Mouse (Mus musculus) large intestine, adult 2 months (tissue): ENCODE data around the gene Layn. TPM values are rescaled to one million over a fixed set of nuclear protein-coding genes. Genes with fewer than 3 reads are reported as not detected.
A peak's percentile ranks its signal among the peaks of the same experiment; 100 is the strongest.

Source experiments
- DNase-seq: peaks from one replicate; pipeline ENCODE4 v3.0.0-alpha.2; 2012; ENCODE audit warnings: low read depth, low spot score
- WGBS: fragments of 180-500 bp; shearing (Covaris S2); methylation state at CpG from one replicate; pipeline ENCODE4 v1.1.7; 2018; 5-methylcytosine and 5-hydroxymethylcytosine counted together
- polyA plus RNA-seq: library from polyadenylated mRNA; depleted of rRNA; stranded (reverse); fragments of >200 nt; gene quantifications from 2 replicates; pipeline ENCODE4 v1.2.3, GENCODE M21; 2012

Layn gene
- polyA plus RNA-seq, 1 experiment = 0.31 TPM

DNA sequence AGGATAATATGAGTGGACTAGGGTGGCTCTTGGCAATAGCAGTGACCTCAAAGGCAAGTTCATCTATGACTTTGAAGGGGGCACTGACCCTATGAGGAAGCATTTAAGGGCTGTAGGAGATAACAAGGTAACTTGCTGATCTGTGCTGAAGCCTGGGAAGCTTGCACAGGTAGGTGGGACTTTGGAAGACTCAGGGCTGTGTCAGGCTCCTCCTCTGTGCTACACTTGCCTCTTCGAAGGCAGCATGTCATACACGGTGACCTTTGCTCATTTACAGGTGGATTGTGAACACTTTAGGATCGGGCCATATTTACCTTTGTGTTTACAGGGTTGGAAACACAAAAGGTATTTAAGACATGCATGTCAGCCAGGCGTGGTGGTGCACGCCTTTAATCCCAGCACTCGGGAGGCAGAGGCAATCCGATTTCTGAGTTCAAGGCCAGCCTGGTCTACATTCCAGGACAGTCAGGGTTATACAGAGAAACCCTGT, 35.4 kb downstream of the Layn start:
- 38% methylated on average over 7 of the region's 7 CpGs for WGBS
- DNase-seq = peak; percentile 38

DNA sequence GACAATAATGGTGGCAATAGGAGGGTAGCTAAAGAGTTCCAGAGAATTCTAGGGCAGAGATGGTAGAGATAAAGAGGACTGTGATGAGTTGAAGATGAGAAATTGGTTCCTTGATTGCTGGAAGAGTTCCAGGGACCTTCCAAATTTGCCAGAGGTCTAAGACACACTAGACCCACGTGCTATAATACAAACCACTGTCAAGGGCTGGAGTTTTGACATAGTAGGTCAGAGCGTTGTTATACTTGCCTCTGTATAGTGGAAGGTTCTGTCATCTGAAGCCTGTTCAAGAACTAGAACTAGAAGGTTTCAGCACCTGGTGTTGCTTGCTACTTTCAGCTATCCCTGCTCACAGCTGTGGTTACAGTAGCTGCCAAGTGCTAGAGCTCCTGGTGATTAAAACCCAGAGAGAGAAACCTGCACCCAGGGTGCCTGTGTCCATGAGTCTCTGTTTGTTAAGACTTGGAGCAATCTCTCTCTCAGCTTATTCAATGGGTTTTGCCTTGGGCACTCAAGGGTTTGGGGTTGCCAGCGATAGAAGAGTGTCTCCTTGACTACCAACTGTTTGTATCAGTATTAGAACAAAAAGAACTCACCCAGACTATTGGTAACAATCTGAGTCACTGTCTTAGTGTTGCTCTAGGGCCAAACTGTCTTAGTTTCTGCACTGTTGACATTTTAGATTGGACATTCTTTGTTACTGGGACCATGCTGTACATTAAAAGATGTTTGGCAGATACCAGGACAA, 43.9 kb downstream of the Layn start:
- no peak for DNase-seq
- 76% methylated on average over 3 of the region's 3 CpGs for WGBS

DNA sequence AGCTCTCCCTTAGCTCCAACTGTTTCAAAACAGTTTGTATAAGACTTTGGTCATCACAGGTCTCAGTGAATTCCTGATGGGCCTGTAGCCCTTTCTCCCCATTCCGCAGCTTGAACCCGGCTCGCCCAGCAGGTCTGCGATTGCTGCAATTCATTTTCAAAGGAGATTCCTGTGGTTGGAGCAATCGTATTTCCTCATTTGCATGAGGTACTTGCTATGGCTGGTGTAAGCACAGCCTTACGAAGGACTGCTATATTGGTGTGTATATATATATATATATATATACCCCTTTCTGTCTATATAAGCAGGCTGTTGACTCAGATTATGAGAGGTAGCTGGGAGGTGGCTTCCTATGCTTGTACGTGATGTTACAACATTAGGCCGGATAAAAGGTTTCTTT, 44.6 kb downstream of the Layn start:
- no peak for DNase-seq
- WGBS = 65% methylated on average over 8 of the region's 8 CpGs

DNA sequence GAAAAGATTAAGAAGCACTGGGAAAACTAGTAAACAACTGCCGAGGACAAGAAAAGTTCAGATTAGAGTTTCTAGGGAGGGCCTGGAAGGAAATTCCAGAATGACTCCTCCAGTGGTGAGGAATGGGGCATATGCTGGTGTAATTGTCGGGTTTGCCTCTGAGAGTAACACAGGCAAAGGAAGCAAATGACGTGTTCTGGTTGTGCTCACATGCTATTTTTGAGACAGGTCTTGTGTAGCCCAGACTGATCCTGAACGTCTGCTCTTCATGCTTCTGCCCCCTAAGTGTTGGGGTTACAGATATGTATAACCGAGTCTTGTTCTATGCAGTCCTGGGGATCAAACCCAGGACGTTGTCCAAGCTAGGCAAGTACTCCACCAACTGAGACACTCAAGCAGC, 45.3 kb downstream of the Layn start:
- no peak for DNase-seq
- WGBS = 62% methylated on average over 6 of the region's 6 CpGs

DNA sequence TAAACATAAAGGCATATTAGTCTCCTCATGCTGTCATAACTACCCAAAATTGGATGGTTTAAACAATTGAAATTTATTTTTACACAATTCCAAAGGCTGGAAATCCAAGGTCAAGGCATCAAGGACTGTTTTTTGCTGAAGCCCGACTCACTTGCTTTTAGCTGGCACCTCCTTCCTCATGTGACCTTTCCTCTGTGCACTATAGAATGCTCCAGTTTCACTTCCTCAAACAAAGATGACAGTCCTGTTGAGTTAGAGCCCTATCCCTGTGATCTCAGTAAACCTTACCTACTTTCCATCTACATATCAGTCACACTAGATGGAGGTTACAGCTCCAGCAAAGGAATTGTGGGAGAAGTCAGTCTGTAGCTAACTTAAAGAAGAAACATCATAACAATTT, 46.7 kb downstream of the Layn start:
- no peak for DNase-seq
- 16% methylated on average over 1 of the region's 1 CpGs for WGBS

DNA sequence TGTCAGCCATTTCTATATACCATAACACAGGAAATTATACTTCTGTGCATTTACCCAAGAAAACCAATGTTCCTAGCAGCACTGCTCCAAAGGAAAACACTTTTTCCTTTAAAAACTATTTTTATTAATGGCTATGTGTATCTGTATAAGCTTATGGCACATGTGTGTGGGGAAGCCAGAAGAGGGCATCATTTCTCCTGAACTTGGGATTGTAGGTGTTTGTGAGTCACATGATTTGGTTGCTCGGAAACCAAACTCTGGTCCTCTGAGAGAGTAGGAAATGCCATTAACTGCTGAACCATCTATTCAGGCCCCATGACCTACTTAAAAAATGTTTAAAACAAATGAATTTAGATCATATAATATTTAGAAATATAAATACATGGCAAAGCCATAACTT, 49.9 kb downstream of the Layn start:
- no peak for DNase-seq
- WGBS = 74% methylated on average over 1 of the region's 1 CpGs

DNA sequence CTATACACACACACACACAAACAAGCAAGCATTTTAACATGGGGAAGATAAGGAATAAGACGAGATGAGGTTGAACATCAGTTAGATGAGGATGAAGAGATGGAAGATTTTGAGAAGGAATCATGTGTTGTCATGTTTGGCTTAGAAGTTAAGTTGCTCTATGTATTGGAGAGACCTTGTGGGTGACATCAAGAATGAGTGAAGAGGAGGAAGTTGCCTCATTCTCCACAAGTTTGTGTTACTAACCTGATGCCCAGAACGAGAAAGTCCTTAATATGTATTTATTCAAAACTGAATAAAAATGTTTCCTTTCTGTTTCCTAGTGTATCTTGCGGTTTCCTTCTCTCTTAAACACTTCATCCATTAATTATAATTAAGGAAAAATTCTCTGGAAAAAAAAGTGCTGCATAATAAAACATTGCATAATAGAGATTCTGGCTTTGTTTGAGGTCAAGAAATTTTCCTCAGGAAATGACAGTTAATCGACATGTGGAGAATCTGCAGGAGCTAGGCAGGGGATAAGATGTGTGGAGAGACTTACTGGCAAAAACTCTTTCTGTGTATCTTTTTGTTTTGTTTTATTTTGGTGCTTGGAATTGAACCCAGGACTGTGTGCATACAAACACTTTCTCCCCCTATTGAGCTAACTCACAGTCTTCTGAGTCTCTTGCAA, 55.6 kb downstream of the Layn start:
- WGBS = 74% methylated on average over 4 of the region's 4 CpGs
- no peak for DNase-seq

DNA sequence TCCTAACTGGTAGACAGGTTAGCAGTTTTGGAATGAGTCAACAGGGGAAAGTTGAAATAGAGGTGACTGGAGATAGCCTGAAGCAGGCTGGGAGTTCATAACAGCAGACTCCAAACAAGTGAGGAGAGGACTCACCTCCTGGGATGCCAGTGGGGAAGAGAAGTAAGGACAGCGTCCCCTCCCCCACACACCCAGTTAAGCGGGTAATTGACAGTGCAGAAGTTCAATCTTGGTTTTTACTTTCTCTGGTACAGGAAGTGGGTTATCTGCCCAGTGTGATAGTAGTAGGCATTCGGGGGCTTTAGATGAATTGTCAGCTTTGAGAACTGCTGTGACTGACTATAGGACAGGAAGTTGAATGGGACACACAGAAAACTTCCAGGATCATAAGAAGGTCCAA, 56.5 kb downstream of the Layn start:
- DNase-seq = no peak
- WGBS = 60% methylated on average over 3 of the region's 3 CpGs

DNA sequence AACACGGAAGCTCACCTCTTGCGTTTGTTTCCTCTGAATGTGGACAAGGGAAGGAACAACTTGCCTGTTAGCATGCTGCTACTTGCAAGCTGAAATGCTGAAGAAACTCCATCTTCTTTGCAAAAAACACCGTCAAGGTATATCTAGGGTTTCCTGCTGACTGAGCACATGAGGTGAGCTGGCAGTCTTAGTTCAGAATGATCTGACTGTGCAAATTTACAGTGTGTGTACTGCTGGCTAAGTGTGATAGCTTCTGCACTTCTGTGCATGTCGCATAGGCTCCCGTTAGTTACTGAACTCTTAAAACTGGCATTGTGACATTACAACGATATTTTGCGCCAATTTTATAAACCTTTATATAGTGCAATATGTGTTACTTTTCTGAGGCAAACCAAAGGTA, 57.2 kb downstream of the Layn start:
- 68% methylated on average over 7 of the region's 7 CpGs for WGBS
- DNase-seq = no peak

DNA sequence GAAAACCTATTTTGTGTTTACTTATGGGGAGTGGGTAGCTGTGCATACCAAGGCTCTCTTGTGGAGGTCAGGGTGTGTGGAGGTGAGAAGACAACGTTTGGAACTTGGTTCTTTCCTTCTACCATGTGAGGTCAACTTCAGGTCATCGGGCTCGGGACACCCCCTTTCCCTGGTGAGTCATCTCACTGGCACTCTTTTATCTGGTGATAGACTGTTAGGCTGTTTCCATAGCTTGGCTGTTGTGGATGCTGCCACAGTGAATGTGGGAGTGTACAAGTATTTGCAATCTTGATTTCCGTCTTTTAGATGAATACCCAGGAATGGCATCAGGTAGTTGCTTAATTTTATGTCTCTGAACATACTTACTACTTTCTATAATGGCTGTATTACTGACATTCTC, 61.2 kb downstream of the Layn start:
- DNase-seq = no peak
- 13% methylated on average over 4 of the region's 4 CpGs for WGBS

DNA sequence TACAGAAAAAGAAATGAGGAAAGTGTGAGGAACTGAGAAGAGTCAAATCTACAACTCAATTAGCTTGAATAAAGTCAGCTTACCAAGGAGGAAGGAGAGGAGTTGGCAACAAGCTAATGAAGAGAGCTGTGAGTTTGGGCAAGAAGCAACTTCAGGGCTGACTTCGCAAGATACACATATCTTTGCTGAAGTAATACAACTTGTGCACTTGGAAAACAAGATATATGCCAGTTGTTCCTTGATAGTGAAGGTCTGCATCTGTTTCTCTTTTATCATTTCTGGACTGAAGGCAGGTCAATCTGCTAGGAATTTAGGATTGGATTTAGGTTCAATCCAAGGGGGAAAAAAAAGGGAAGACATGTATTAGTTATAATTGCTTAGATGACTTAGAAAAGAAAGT, 63.2 kb downstream of the Layn start:
- 88% methylated on average over 1 of the region's 1 CpGs for WGBS
- DNase-seq = no peak

DNA sequence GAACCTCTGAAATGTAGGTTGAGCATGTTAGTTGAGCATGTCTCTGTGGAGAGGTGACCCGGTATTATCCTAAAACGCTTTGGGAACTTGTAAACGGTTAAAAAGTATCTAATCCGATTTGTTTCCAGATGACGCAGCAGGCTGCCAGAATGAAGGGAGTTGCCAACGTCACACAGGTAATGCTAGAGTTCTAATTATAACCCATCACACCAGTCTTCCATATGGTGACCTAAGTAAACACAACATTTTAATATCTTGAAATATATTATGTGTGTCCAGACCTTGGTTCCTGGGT, 67.3 kb downstream of the Layn start:
- WGBS = 4% methylated on average over 6 of the region's 6 CpGs
- no peak for DNase-seq

DNA sequence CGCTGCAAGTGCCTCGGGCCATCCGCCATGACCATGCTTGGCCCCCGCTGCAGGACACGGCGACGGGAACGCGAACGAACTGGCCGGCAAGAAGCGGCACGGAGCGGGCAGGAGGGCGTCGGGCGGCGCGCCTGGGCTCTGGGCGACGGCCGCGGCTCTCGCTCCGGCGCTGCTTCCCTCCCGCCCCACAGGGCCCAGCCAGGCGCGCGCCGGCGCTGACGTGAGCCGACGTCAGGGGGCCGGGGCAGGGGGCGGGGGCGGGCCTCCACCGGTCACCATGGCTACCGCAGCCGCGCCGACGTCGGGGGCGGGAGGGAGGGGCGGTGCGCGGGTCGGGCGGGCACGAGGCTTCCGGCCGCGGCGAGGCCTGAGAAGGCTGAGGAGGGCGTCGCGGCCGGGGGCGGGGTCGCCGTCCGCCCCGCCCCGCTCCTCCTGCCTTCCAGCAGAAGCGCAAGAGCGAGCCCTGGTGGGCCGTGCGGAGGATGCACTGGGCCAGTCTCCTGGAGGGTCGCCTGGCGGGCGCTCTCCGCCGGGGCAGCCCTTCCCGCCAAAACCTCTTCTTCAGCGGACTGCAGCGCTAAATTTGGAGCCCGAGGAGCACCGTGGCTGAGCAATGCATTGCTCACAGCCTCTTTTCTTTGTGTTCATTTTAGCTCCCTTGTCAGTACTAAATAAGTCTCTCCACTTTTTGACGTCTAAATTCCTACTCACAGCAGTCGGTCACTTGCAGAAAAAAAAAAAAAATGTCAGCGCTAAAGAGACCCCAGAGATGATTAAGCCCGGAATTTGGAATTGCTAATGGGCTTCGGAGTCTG, 67.8 kb downstream of the Layn start, which contains the start of gene Sik2:
Gene Sik2 (minus strand): TSS at position 233 of the 815 bp plus-strand sequence.
- under 1% methylated on average over 85 of the region's 85 CpGs for WGBS
- DNase-seq = no peak

DNA sequence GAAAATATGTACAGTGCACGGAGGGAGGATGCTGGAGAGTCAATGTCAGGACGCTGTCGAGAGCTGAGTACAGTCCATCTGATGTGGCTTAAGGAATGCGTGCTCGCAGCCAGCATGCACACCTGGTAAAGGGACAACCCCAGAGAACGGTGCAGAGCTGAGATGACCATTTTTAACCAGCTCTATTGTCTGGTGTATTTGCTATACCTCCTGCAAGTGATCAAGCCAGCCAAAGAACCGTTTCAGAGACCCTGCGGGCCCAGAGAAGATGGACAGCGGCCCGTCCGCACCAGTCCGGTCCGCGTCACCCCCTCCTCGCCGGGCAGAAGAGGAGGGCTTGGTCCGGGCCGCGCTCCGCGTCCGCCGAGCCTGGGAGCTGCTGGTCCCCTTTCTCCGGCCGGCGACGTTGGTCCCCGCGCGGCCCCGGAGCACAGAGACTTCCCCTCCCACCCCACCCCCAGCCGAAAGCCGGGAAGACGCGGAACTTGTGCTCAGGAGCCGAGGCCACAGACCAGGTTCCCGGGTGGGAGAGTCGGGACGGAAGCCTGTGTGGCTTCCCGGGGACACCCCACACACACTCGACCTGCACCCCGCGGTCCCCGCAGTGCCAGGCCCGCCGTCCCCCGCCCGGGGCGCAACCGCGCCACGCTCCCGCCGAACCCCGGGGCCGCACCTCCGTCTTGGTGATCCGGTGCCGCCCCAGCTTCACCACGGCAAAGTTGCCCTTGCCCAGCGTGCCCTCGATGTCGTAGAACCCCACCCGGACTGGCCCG, 68.6 kb downstream of the Layn start:
- WGBS = 1% methylated on average over 65 of the region's 65 CpGs
- no peak for DNase-seq

DNA sequence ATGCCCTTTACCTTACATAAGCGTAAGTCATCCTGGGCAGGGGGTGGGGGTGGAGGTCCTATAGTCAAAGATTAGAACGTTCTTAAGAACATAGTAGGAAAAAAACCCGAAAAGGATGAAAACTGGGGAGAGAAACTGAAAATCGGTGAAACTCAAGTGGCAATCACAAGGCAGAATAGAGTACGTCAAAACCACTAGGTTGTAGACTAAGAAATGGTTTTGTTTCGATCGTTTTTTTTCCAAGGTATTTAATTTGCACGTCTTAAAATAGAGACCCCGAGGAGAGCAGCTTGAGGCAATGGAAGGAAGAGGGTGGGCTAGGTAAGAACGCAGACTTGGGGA, 69.2 kb downstream of the Layn start:
- 17% methylated on average over 10 of the region's 10 CpGs for WGBS
- DNase-seq = no peak

DNA sequence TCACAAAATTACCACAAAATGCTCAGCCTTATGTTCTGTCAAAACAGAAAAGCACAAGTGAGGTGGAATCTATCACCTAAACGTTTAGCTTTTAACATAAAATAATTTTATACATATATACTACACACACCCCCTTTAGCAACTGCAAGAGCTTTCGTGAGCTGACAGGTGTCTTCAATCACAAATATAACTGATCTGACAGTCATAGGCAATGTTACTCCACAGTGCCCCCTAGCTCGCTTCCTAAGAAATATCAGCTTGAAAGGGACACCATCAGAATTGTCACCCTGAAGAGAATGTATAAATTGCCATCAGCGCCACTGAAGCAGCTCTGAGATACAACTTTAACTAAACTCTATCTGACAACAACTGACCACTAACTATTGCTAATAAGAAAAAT, 70.0 kb downstream of the Layn start:
- 8% methylated on average over 4 of the region's 4 CpGs for WGBS
- no peak for DNase-seq
